Mouse (Mus musculus) E14TG2a.4 (cell line): ENCODE measurements around the gene Matn1.

Source experiments
- H3K27me3 ChIP-seq: 2 replicates; pipeline ENCODE4 v1.6.1; 2014; ENCODE audit warnings: low read length, control low read depth; ENCODE audit not compliant: insufficient read depth
- H3K36me3 ChIP-seq: 2 replicates; pipeline ENCODE4 v1.6.1; 2014; ENCODE audit warnings: low read length, control low read depth; ENCODE audit not compliant: insufficient read depth
- H3K4me1 ChIP-seq: replicated peaks from 2 replicates; pipeline ENCODE4 v1.6.1; 2014; ENCODE audit warnings: low read depth, low read length, control low read depth
- H3K4me3 ChIP-seq: replicated peaks from 2 replicates; pipeline ENCODE4 v1.5.1; 2014; ENCODE audit warnings: mild to moderate bottlenecking, low read length
- H3K9me3 ChIP-seq: 2 replicates; pipeline ENCODE4 v1.6.1; 2014; ENCODE audit warnings: low read length, control low read depth
- CTCF ChIP-seq: conservative IDR thresholded peaks from 2 replicates; pipeline ENCODE4 v1.5.1; 2014; ENCODE audit warnings: low read length
- NANOG ChIP-seq: IDR thresholded peaks from 2 replicates; pipeline ENCODE4 v1.6.1; 2014; ENCODE audit warnings: borderline replicate concordance, low read length, mixed read lengths
- POU5F1 ChIP-seq: IDR thresholded peaks from 2 replicates; pipeline ENCODE4 v1.6.1; 2014; ENCODE audit warnings: low read length, borderline replicate concordance

The Matn1 gene

DNA sequence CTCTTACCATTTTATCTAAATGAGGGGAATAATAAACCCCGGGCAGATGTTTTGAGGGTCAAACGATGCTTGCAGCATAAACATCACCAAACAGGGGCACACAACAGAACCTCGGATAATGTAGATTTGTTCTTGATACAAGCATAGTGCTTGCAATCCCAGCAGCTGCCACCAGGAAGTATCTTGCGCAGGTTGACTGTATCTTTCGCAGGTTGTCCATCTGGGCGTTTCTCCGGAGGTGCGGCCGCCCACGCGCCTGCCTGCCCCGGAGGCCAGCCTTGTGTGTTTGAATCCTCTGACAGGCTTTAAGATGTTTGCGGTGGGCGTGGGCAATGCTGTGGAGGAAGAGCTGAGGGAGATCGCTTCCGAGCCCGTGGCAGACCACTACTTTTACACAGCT is 8.3 kb downstream of the Matn1 start:
- H3K9me3 ChIP-seq = no peaks in the 10 kb centered on the region
- peaks cover 18% of the 10 kb centered on the region for H3K4me1 ChIP-seq
- no peaks in the 10 kb centered on the region for H3K36me3 ChIP-seq
- peak overlapping the region; percentile 26; the same call in 1 of the 2 replicates for H3K4me3 ChIP-seq
- peaks cover 29% of the 10 kb centered on the region for H3K27me3 ChIP-seq
- TF ChIP-seq NANOG (no peak), CTCF (peak; percentile 52), POU5F1 (no peak)

DNA sequence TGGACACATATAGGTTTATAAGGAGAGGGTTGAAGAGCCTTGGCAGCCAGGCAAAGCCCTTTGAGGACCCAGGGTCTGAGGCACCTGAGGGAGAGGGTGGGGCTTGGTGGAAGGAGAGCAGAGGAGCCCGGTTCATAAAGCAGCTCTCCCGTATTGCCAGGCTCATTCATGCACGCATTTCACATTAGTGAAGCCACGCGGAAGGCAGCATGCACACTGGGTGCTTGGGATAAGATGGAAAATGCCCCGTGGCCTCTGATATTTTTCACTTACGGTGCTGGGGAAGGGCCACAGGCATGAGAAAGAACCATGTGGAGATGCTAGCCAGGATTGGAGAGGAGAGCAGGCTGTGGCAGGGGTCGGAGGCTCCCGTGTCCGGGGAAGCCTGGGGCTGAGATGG is 13.0 kb downstream of the Matn1 start:
- Histone ChIP-seq H3K4me3 (no peak overlapping the region), H3K9me3 (no peaks in the 10 kb centered on the region), H3K36me3 (no peaks in the 10 kb centered on the region), H3K4me1 (peaks cover 22% of the 10 kb centered on the region), H3K27me3 (peaks cover 16% of the 10 kb centered on the region)
- no peak for TF ChIP-seq NANOG
- TF ChIP-seq POU5F1 = no peak
- no peak for TF ChIP-seq CTCF

DNA sequence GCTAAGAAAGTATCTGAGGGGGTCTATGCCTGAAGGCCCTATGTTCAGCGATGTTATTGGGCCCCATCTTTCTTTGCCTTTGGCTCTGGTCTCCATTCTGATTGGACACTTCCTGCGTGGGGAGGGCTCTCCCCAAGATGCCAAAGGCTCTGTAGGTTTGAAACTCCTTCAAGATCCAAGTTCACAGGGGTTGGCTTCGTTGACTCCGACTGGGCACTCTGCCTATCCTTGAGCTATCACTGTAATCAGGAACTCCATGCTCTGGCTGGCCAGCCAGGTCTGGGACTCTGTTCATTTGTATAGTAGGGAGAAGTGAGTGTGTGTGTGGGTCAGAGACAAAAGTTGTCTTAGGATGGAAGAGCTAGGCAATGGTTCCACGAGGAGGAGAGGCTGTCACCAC is 14.6 kb downstream of the Matn1 start:
- no peaks in the 10 kb centered on the region for H3K36me3 ChIP-seq
- peaks cover 16% of the 10 kb centered on the region for H3K4me1 ChIP-seq
- no peak overlapping the region for H3K4me3 ChIP-seq
- H3K27me3 ChIP-seq = peaks cover 18% of the 10 kb centered on the region
- H3K9me3 ChIP-seq = no peaks in the 10 kb centered on the region
- TF ChIP-seq NANOG = no peak
- TF ChIP-seq CTCF = no peak
- no peak for TF ChIP-seq POU5F1

DNA sequence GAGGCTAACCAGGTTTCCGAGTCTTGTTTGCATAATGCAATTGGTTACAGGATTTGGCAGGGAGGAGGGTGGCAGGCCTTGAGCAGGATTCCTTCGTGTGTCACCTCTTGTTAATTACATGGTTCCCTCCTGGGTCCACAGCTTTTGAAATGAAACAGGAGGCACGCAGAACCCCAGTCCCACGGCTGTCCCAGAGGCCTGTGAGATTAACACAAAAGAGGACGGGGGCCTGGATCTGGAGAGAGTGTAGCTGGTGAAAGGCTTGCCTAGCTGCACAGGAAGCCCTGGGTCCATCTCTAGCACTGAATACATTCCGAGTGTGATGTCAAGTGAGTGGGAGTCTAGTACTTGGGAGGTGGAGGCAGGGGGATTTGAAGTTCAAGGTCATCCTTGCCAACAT is 15.5 kb downstream of the Matn1 start:
- H3K36me3 ChIP-seq = no peaks in the 10 kb centered on the region
- H3K4me1 ChIP-seq = peaks cover 9% of the 10 kb centered on the region
- H3K9me3 ChIP-seq = no peaks in the 10 kb centered on the region
- H3K27me3 ChIP-seq = peaks cover 20% of the 10 kb centered on the region
- TF ChIP-seq CTCF (no peak), POU5F1 (no peak), NANOG (no peak)
- no peak overlapping the region for H3K4me3 ChIP-seq

DNA sequence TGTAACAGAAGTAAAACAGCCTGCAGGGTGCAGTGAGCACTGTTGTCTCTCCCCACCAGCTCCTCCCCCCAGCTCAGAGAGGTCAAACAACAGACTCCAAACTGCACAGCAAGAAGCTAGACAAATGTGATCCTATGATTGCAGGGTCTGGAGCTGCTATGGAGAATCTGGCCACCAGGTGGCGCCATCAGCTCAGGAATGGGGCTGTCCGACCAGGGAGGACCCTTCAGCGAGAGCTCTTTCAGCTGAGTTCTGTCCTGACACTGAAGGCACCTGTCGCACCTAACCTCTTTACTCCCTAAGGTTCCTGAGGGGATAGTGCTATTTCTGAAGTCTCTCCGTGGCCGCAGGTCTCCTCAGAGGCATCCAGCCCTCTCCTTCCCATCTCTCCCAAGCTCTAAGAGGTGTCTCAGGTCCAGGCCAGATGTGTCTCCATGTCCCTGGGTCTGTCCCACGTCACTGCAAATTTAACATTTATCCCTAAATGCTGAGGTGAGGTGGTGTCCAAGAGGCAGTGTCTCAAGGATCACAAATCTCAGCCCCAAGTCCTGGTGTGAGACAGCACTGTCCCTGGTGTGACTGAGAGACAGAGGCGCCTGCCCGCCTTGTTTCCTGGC is 16.0 kb downstream of the Matn1 start:
- H3K9me3 ChIP-seq = no peaks in the 10 kb centered on the region
- H3K27me3 ChIP-seq = peaks cover 20% of the 10 kb centered on the region
- TF ChIP-seq NANOG (no peak), CTCF (peak; percentile 78)
- peaks cover 9% of the 10 kb centered on the region; the same call in 1 of the 2 replicates for H3K4me1 ChIP-seq
- H3K4me3 ChIP-seq = no peak overlapping the region
- no peaks in the 10 kb centered on the region for H3K36me3 ChIP-seq

DNA sequence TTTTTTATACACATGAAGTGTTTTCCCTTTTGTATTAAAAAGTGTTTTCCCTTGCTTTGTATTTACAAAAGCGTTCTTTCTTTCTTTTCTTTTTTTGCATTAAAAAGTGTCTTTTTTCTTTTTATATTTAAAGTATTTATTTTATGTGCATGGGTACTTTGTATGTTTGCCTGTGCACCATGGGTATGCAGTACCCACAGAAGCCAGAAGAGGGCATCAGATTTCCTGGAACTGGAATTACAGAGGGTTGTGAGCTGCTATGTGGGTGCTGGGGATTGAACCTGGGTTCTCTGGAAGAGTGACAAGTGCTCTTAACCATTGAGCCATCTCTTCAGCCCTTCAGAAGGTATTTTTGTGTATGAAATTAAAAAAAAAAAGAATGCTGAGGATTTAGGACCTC is 27.1 kb downstream of the Matn1 start:
- Histone ChIP-seq H3K9me3 (peaks cover 5% of the 10 kb centered on the region; the same call in 1 of the 2 replicates), H3K27me3 (peaks cover 11% of the 10 kb centered on the region), H3K4me3 (no peak overlapping the region), H3K4me1 (peaks cover 10% of the 10 kb centered on the region), H3K36me3 (no peaks in the 10 kb centered on the region)
- TF ChIP-seq POU5F1 = no peak
- TF ChIP-seq NANOG = no peak
- peak; percentile 70 for TF ChIP-seq CTCF

DNA sequence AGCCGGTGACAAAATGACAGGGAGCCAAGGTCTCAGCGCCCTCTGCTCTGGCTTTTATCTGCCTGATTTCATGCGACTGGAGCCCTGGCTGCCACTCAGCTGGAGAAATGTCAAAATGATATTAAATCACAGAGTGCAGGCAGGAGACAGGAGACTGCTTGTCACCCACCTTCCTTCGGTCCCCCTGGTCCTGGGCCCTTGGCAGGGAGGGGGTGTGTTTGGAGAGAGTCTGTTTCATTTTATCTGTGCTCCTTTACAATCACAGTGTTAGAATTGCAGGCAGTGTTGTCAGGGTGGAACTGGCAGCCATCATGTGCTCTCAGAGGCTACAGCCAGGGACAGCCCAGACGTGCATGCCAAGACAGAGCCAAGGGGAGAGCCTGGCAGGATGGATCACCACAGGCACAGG is 28.2 kb downstream of the Matn1 start:
- H3K4me3 ChIP-seq = no peak overlapping the region
- H3K27me3 ChIP-seq = peaks cover 7% of the 10 kb centered on the region; the same call in 1 of the 2 replicates
- peaks cover 10% of the 10 kb centered on the region for H3K4me1 ChIP-seq
- peaks cover 5% of the 10 kb centered on the region; the same call in 1 of the 2 replicates for H3K9me3 ChIP-seq
- TF ChIP-seq POU5F1 (no peak), CTCF (no peak), NANOG (no peak)
- H3K36me3 ChIP-seq = no peaks in the 10 kb centered on the region

DNA sequence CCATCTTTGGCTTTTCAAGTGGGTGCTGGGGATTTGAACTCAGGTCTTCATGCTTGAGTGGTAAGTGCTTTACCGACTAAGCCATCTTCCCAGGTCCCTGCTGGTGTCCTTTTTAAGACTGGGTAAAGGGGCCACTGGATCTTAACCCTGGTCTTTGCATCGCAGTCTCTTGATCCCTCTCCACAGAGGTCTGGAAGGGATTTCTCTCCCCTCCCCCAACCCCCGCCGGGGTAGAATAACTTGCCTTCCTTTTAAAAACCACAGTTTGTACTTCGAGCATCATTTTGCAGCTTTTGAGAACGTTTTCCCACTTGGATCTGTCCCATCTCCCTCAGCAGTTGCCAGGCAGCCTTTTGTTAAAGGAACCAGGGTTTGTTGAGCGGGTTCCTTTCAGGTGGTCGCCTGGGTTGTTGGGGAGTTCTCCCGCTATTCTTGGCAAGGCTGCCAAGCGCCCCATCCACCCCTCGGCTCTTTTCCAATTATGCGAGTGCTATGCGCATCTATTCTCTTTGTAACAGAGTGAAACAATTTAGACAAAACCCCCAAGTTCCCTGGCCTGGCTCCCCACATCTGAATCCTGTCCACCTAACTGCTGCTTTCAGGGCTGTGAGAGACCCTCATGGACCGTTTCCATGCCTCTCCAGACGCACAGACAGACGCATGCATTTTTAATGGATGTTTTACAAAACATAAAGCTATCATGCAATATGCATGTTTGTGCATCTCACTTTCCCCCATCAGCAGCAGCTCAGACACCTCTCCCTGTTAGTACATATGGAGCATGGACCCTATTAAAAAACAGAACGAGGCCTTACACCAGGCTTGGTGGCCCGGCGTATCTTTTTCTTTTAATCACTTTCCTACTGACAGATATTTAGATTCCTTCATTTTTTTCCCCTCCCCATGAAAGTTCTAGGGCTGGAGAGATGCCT is 29.4 kb downstream of the Matn1 start:
- H3K4me1 ChIP-seq = peaks cover 10% of the 10 kb centered on the region
- H3K9me3 ChIP-seq = peaks cover 5% of the 10 kb centered on the region; the same call in 1 of the 2 replicates
- no peaks in the 10 kb centered on the region for H3K36me3 ChIP-seq
- no peak overlapping the region for H3K4me3 ChIP-seq
- H3K27me3 ChIP-seq = peaks cover 8% of the 10 kb centered on the region; the same call in 1 of the 2 replicates
- no peak for TF ChIP-seq POU5F1
- no peak for TF ChIP-seq NANOG
- TF ChIP-seq CTCF = no peak
